Mouse (Mus musculus): ENCODE results near the gene Olfr599. TPM values are rescaled to one million over a fixed set of nuclear protein-coding genes. Genes with fewer than 3 reads are reported as not detected.

The Olfr599 gene
- not detected in 2 replicates for polyA plus RNA-seq (2015; fragmentation: Nextera tagmentation; extraction: Ambion mirVana)

DNA sequence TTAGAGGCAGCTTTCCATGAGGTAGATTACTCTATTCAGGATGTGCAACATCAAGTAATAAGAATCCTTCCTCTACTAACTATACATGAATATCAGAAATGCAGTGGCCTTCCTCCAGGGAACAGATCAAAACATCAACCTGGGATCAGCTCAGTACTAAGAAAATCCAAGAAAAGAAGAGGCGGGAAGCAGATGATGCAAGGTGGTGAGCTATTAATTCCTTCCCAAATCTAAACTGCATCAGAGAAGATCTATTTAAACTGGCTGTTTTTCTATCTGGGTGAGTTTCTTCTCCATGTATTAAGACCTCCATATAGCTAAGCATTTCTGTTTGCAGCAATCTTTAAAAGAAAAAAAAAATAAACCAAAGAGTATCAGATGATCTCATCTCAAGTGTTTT lies at the start of gene Olfr599:
Gene Olfr599 (plus strand): TSS at position 301 of the 400 bp plus-strand sequence.

DNA sequence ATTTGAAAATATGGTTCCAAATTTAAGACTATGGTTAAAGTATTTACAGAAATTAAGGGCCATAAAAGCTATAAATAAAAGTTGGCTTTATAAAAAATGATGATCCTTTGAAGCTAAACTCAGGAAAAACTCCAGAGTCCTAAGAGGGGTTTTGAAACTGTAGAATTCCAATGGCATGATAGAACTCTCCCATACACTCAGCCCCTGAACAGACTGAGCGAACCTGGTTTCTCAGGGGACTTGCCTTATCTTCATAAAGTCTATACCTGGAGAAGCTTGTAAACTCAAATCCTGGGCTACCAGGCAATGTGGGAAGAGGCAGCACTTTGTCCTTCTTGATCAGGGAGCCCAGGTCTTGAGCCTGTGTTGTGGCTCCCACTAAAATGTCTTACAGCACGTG lies 30.4 kb upstream of the Olfr599 start, which contains the start of gene Olfr596:
Gene Olfr596 (plus strand): TSS at position 301 of the 400 bp plus-strand sequence.

DNA sequence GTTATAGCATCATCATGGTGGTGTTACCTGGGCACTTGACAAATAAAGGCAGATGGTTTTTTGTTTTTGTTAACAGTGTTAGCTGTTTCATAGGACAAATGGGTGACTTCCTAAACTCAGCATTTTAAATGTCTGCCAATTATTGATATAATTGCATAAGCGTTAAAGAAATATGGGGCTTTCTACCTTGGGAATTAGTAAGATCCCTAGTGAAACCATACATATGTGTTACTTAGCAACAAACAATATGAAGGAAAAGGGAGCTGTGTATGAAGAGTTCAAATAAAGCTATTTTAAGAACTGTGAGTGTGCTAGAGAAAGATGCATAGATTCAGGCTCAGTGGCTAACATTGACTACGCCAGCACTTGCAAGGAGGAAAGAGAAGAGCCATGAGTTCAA lies 19.7 kb upstream of the Olfr599 start, which contains the start of gene Olfr597:
Gene Olfr597 (plus strand): TSS at position 301 of the 400 bp plus-strand sequence.

DNA sequence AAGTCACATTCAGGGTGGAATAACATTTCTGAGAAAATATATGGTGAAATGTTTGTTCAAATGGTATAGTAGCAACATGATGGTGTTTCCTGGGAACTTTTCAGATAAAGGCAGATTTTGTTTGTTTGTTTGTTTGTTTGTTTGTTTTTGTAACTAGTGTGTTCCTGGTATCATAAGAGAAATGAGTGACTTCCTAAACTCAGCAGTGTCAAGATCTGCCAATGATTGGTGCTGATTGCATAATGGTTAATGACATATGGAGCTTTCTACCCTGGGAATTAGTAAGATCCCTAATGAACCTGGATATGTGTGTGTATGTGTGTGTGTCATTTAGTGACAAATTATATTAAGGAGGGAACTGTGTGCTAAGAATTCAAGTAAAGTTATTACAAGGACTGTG lies 12.4 kb upstream of the Olfr599 start, which contains the start of gene Olfr598:
Gene Olfr598 (plus strand): TSS at position 301 of the 400 bp plus-strand sequence.

DNA sequence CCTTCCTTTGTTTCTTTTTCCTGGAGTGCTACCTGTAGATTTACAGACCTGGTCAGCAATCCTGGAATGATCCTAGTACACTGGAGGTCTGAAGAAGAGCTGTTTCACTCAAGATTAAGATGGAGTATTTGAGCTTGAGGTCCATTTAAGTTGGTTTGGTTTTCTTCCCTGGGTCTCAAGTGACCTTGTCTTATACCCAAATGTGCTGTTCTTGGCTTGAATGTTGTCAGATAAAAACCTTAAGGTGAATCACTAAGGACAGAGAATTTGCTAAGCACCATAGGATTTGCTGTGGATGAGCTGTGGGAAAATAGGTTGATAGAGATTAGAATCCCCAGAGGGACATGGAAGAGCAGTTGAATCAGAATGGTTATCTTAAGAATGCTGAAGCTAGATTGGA lies 13.9 kb downstream of the Olfr599 start, which contains the start of gene Olfr600:
Gene Olfr600 (minus strand): TSS at position 101 of the 400 bp plus-strand sequence.

DNA sequence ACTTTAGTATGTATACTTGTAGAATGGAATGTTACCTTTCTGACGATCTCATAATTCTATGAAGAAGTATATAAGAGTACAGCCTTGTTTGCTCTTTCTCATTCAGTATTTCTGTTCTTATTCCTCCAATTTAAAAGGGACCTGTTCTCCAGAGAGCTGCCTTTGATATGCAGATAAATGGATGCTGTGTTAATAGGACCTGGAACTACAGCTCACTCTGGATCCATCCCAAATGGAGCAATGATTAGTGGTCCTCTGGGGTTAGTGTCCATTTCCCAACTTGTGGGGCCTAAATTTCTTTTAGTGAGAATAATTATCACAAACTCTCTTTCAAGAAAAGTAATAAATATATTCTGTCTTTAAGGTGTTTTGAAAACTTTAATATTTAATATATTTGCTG lies 26.8 kb downstream of the Olfr599 start, which contains the start of gene Olfr601:
Gene Olfr601 (minus strand): TSS at position 101 of the 400 bp plus-strand sequence.

DNA sequence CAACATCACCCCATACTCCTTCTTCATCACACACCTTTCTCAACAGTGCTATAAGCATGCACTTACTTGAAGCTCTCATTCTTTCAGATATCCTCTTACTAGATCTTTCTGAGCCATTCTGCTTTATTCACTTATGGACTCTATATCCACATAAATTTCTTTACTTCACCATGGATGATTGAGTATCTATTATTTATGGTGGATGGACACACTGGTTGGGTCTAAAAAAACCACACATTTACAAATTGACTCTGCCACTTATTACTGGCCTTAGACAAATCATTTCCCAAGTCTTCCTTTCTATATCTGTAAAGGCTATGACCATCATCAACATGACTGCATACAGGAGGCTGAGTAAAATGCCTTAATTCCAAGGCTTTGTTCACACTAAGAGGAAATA lies 50.4 kb downstream of the Olfr599 start, which contains the start of gene Olfr603:
Gene Olfr603 (minus strand): TSS at position 101 of the 400 bp plus-strand sequence.

Other genes with a start within 250 kb of the Olfr599 start
- not detected in 2 replicates for gene Olfr585, start 238.2 kb upstream of the Olfr599 start, polyA plus RNA-seq (2015; fragmentation: Nextera tagmentation; extraction: Ambion mirVana)
- gene Olfr586, start 210.3 kb upstream of the Olfr599 start, polyA plus RNA-seq (2015; fragmentation: Nextera tagmentation; extraction: Ambion mirVana) = not detected in 2 replicates
- gene Olfr588-ps1, start 195.0 kb upstream of the Olfr599 start, polyA plus RNA-seq (2015; fragmentation: Nextera tagmentation; extraction: Ambion mirVana) = not detected in 2 replicates
- gene Olfr589, start 179.6 kb upstream of the Olfr599 start, polyA plus RNA-seq (2015; fragmentation: Nextera tagmentation; extraction: Ambion mirVana) = not detected in 2 replicates
- gene Olfr591, start 157.6 kb upstream of the Olfr599 start, polyA plus RNA-seq (2015; fragmentation: Nextera tagmentation; extraction: Ambion mirVana) = not detected in 2 replicates
- not detected in 2 replicates for gene Olfr592, start 151.1 kb upstream of the Olfr599 start, polyA plus RNA-seq (2015; fragmentation: Nextera tagmentation; extraction: Ambion mirVana)
- gene Olfr593, start 124.1 kb upstream of the Olfr599 start, polyA plus RNA-seq (2015; fragmentation: Nextera tagmentation; extraction: Ambion mirVana) = not detected in 2 replicates
- gene Olfr594, start 118.9 kb upstream of the Olfr599 start, polyA plus RNA-seq (2015; fragmentation: Nextera tagmentation; extraction: Ambion mirVana) = not detected in 2 replicates
- not detected in 2 replicates for gene Usp17ld, start 83.4 kb upstream of the Olfr599 start, polyA plus RNA-seq (2015; fragmentation: Nextera tagmentation; extraction: Ambion mirVana)
- not detected in 2 replicates for gene Olfr596, start 30.3 kb upstream of the Olfr599 start, polyA plus RNA-seq (2015; fragmentation: Nextera tagmentation; extraction: Ambion mirVana)
- not detected in 2 replicates for gene Olfr597, start 19.6 kb upstream of the Olfr599 start, polyA plus RNA-seq (2015; fragmentation: Nextera tagmentation; extraction: Ambion mirVana)
- gene Olfr598, start 12.3 kb upstream of the Olfr599 start, polyA plus RNA-seq (2015; fragmentation: Nextera tagmentation; extraction: Ambion mirVana) = not detected in 2 replicates
- not detected in 2 replicates for gene Olfr600, start 13.8 kb downstream of the Olfr599 start, polyA plus RNA-seq (2015; fragmentation: Nextera tagmentation; extraction: Ambion mirVana)
- gene Olfr601, start 26.7 kb downstream of the Olfr599 start, polyA plus RNA-seq (2015; fragmentation: Nextera tagmentation; extraction: Ambion mirVana) = not detected in 2 replicates
- not detected in 2 replicates for gene Olfr603, start 50.3 kb downstream of the Olfr599 start, polyA plus RNA-seq (2015; fragmentation: Nextera tagmentation; extraction: Ambion mirVana)
- not detected in 2 replicates for gene Usp17lc, start 79.2 kb downstream of the Olfr599 start, polyA plus RNA-seq (2015; fragmentation: Nextera tagmentation; extraction: Ambion mirVana)
- not detected in 2 replicates for gene Olfr605, start 109.5 kb downstream of the Olfr599 start, polyA plus RNA-seq (2015; fragmentation: Nextera tagmentation; extraction: Ambion mirVana)
- not detected in 2 replicates for gene Olfr606, start 113.1 kb downstream of the Olfr599 start, polyA plus RNA-seq (2015; fragmentation: Nextera tagmentation; extraction: Ambion mirVana)
- gene Olfr607, start 128.2 kb downstream of the Olfr599 start, polyA plus RNA-seq (2015; fragmentation: Nextera tagmentation; extraction: Ambion mirVana) = not detected in 2 replicates
- not detected in 2 replicates for gene Olfr608, start 134.0 kb downstream of the Olfr599 start, polyA plus RNA-seq (2015; fragmentation: Nextera tagmentation; extraction: Ambion mirVana)
- gene Olfr609, start 162.1 kb downstream of the Olfr599 start, polyA plus RNA-seq (2015; fragmentation: Nextera tagmentation; extraction: Ambion mirVana) = not detected in 2 replicates
- not detected in 2 replicates for gene Olfr610, start 176.2 kb downstream of the Olfr599 start, polyA plus RNA-seq (2015; fragmentation: Nextera tagmentation; extraction: Ambion mirVana)
- gene Olfr611, start 184.9 kb downstream of the Olfr599 start, polyA plus RNA-seq (2015; fragmentation: Nextera tagmentation; extraction: Ambion mirVana) = not detected in 2 replicates
- gene Olfr612, start 206.8 kb downstream of the Olfr599 start, polyA plus RNA-seq (2015; fragmentation: Nextera tagmentation; extraction: Ambion mirVana) = not detected in 2 replicates
- not detected in 2 replicates for gene Olfr613, start 212.2 kb downstream of the Olfr599 start, polyA plus RNA-seq (2015; fragmentation: Nextera tagmentation; extraction: Ambion mirVana)
- gene Olfr615, start 220.2 kb downstream of the Olfr599 start, polyA plus RNA-seq (2015; fragmentation: Nextera tagmentation; extraction: Ambion mirVana) = not detected in 2 replicates
- not detected in 2 replicates for gene Olfr616, start 233.2 kb downstream of the Olfr599 start, polyA plus RNA-seq (2015; fragmentation: Nextera tagmentation; extraction: Ambion mirVana)
- gene Olfr617, start 237.1 kb downstream of the Olfr599 start, polyA plus RNA-seq (2015; fragmentation: Nextera tagmentation; extraction: Ambion mirVana) = not detected in 2 replicates